Mouse (Mus musculus) liver, embryonic 13.5 days (tissue): ENCODE measurements at regions not wholly inside any gene's neighbourhood (a gene's known extent, or its start where the extent isn't known, plus 50 kb on each side); places are given as distances from the start of the nearest gene placed in this dataset.

ENCODE experiments used
- ATAC-seq: fragments of 200-750 bp; cut with Nextera tagmentation; 2 replicates; pipeline ENCODE4 v1.8.0; 2017; ENCODE audit warnings: low read depth, mild to moderate bottlenecking, moderate number of reproducible peaks, moderate library complexity
- DNase-seq: peaks from one replicate; pipeline ENCODE4 v3.0.0; 2022
- H3K27ac ChIP-seq: fragments of 300-500 bp; sonication (generic); 2 replicates; pipeline ENCODE4 v1.5.1; 2015; ENCODE audit warnings: moderate library complexity, mild to moderate bottlenecking, inconsistent platforms
- H3K27me3 ChIP-seq: fragments of 300-500 bp; sonication (generic); 2 replicates; pipeline ENCODE4 v1.6.1; 2015; ENCODE audit warnings: mild to moderate bottlenecking, inconsistent platforms
- H3K36me3 ChIP-seq: fragments of 300-500 bp; sonication (generic); 2 replicates; pipeline ENCODE4 v1.6.1; 2015; ENCODE audit warnings: mild to moderate bottlenecking, inconsistent platforms
- H3K4me1 ChIP-seq: fragments of 300-500 bp; sonication (generic); replicated peaks from 2 replicates; pipeline ENCODE4 v1.6.1; 2015; ENCODE audit warnings: inconsistent platforms
- H3K4me2 ChIP-seq: fragments of 300-500 bp; sonication (generic); 2 replicates; pipeline ENCODE4 v1.6.1; 2015; ENCODE audit warnings: inconsistent platforms, mild to moderate bottlenecking, moderate library complexity
- H3K4me3 ChIP-seq: fragments of 300-500 bp; sonication (generic); replicated peaks from 2 replicates; pipeline ENCODE4 v1.5.1; 2015; ENCODE audit warnings: mild to moderate bottlenecking, inconsistent platforms
- H3K9ac ChIP-seq: fragments of 300-500 bp; sonication (generic); 2 replicates; pipeline ENCODE4 v1.6.1; 2015; ENCODE audit warnings: mild to moderate bottlenecking, inconsistent platforms
- H3K9me3 ChIP-seq: fragments of 300-500 bp; sonication (generic); replicated peaks from 2 replicates; pipeline ENCODE4 v1.6.1; 2016; ENCODE audit warnings: inconsistent platforms
- WGBS: fragments of 180-500 bp; shearing (Covaris S2); methylation state at CpG from one replicate; pipeline ENCODE4 v1.1.7; 2015; ENCODE audit not compliant: insufficient replicate concordance; 5-methylcytosine and 5-hydroxymethylcytosine counted together

GRCm38 (mm10) chr1:183553219-183553618, 135.2 kb downstream of the Hhipl2 start:
- H3K4me3 ChIP-seq: no peak overlapping the region
- 60% methylated on average over 8 of the region's 8 CpGs for WGBS

GRCm38 (mm10) chr1:183562853-183563252, 144.8 kb downstream of the Hhipl2 start:
- DNase-seq (no peak), ATAC-seq (no peak)
- Histone ChIP-seq H3K27ac (no peak overlapping the region), H3K9ac (no peak overlapping the region), H3K4me1 (no peaks in the 10 kb centered on the region), H3K27me3 (no peaks in the 10 kb centered on the region), H3K4me3 (no peak overlapping the region), H3K9me3 (no peaks in the 10 kb centered on the region), H3K4me2 (no peak overlapping the region), H3K36me3 (no peaks in the 10 kb centered on the region)
- WGBS: 77% methylated on average over 3 of the region's 3 CpGs

More at GRCm38 (mm10) chr1:183553219-183553618, 135.2 kb downstream of the Hhipl2 start:
- H3K27me3 ChIP-seq: no peaks in the 10 kb centered on the region
- H3K4me1 ChIP-seq: no peaks in the 10 kb centered on the region
- H3K9me3 ChIP-seq: no peaks in the 10 kb centered on the region
- DNase-seq (no peak), ATAC-seq (no peak)
- no peaks in the 10 kb centered on the region for H3K36me3 ChIP-seq
- no peak overlapping the region for H3K4me2 ChIP-seq
- no peak overlapping the region for H3K27ac ChIP-seq
- no peak overlapping the region for H3K9ac ChIP-seq

GRCm38 (mm10) chr1:183573621-183574585, 155.9 kb downstream of the Hhipl2 start:
- H3K4me1 ChIP-seq: no peaks in the 10 kb centered on the region
- whole genome bisulfite sequencing: 56% methylated on average over 10 of the region's 10 CpGs
- no peak for ATAC-seq
- no peak overlapping the region for H3K4me3 ChIP-seq
- H3K36me3 ChIP-seq: no peaks in the 10 kb centered on the region
- H3K27ac ChIP-seq: no peak overlapping the region
- H3K9ac ChIP-seq: no peak overlapping the region
- H3K27me3 ChIP-seq: no peaks in the 10 kb centered on the region
- no peak overlapping the region for H3K4me2 ChIP-seq
- no peaks in the 10 kb centered on the region for H3K9me3 ChIP-seq
- no peak for DNase-seq

- no peak overlapping the region for H3K4me3 ChIP-seq
- H3K9ac ChIP-seq: no peak overlapping the region
- no peaks in the 10 kb centered on the region for H3K9me3 ChIP-seq
- no peaks in the 10 kb centered on the region for H3K27me3 ChIP-seq
- H3K4me2 ChIP-seq: no peak overlapping the region
- no peaks in the 10 kb centered on the region for H3K4me1 ChIP-seq
- no peaks in the 10 kb centered on the region for H3K36me3 ChIP-seq
- no peak for DNase-seq
- WGBS: 47% methylated on average over 6 of the region's 6 CpGs
- no peak overlapping the region for H3K27ac ChIP-seq
- no peak for ATAC-seq
These were observed 166.8 kb downstream of the Hhipl2 start for GRCm38 (mm10) chr1:183584861-183585260.

GRCm38 (mm10) chr1:183586406-183586805, 168.4 kb downstream of the Hhipl2 start:
- Histone ChIP-seq H3K27ac (no peak overlapping the region), H3K9me3 (no peaks in the 10 kb centered on the region), H3K4me2 (no peak overlapping the region), H3K4me1 (no peaks in the 10 kb centered on the region), H3K9ac (no peak overlapping the region), H3K36me3 (no peaks in the 10 kb centered on the region), H3K27me3 (no peaks in the 10 kb centered on the region), H3K4me3 (no peak overlapping the region)
- 57% methylated on average over 4 of the region's 4 CpGs for WGBS
- DNase-seq (no peak), ATAC-seq (no peak)

- Histone ChIP-seq H3K27ac (no peak overlapping the region), H3K4me2 (no peak overlapping the region), H3K9me3 (no peaks in the 10 kb centered on the region), H3K9ac (no peak overlapping the region), H3K27me3 (no peaks in the 10 kb centered on the region), H3K36me3 (no peaks in the 10 kb centered on the region), H3K4me1 (no peaks in the 10 kb centered on the region), H3K4me3 (no peak overlapping the region)
- ATAC-seq (no peak), DNase-seq (no peak)
- WGBS: 59% methylated on average over 5 of the region's 5 CpGs
These were observed 177.3 kb downstream of the Hhipl2 start for GRCm38 (mm10) chr1:183595306-183595705.

GRCm38 (mm10) chr1:183600466-183600865, 182.5 kb downstream of the Hhipl2 start:
- Histone ChIP-seq H3K9me3 (no peaks in the 10 kb centered on the region), H3K4me2 (no peak overlapping the region), H3K4me1 (no peaks in the 10 kb centered on the region), H3K4me3 (no peak overlapping the region), H3K27ac (no peak overlapping the region), H3K36me3 (no peaks in the 10 kb centered on the region), H3K27me3 (no peaks in the 10 kb centered on the region), H3K9ac (no peak overlapping the region)
- ATAC-seq (no peak), DNase-seq (no peak)
- 63% methylated on average over 8 of the region's 8 CpGs for WGBS

- DNase-seq (no peak), ATAC-seq (no peak)
- 67% methylated on average over 8 of the region's 8 CpGs for WGBS
- Histone ChIP-seq H3K27me3 (no peaks in the 10 kb centered on the region), H3K4me3 (no peak overlapping the region), H3K9ac (no peak overlapping the region), H3K27ac (no peak overlapping the region), H3K9me3 (no peaks in the 10 kb centered on the region), H3K4me2 (no peak overlapping the region), H3K4me1 (no peaks in the 10 kb centered on the region), H3K36me3 (no peaks in the 10 kb centered on the region)
These were observed 194.1 kb downstream of the Hhipl2 start for GRCm38 (mm10) chr1:183611966-183612694.

GRCm38 (mm10) chr1:183619451-183620059, 201.5 kb downstream of the Hhipl2 start:
- H3K4me3 ChIP-seq: no peak overlapping the region
- H3K9me3 ChIP-seq: no peaks in the 10 kb centered on the region
- no peak overlapping the region for H3K27ac ChIP-seq
- DNase-seq (no peak), ATAC-seq (no peak)
- no peaks in the 10 kb centered on the region for H3K4me1 ChIP-seq
- H3K36me3 ChIP-seq: no peaks in the 10 kb centered on the region
- no peak overlapping the region for H3K4me2 ChIP-seq
- 72% methylated on average over 9 of the region's 9 CpGs for WGBS
- H3K9ac ChIP-seq: no peak overlapping the region
- no peaks in the 10 kb centered on the region for H3K27me3 ChIP-seq

- ATAC-seq (no peak), DNase-seq (no peak)
- Histone ChIP-seq H3K9ac (no peak overlapping the region), H3K27ac (no peak overlapping the region), H3K4me3 (no peak overlapping the region), H3K4me2 (no peak overlapping the region), H3K4me1 (no peaks in the 10 kb centered on the region), H3K9me3 (no peaks in the 10 kb centered on the region), H3K36me3 (no peaks in the 10 kb centered on the region), H3K27me3 (no peaks in the 10 kb centered on the region)
- 73% methylated on average over 4 of the region's 4 CpGs for WGBS
These were observed 204.3 kb downstream of the Hhipl2 start for GRCm38 (mm10) chr1:183622341-183622740.

GRCm38 (mm10) chr1:183624266-183624665, 206.3 kb downstream of the Hhipl2 start:
- no peaks in the 10 kb centered on the region for H3K27me3 ChIP-seq
- 32% methylated on average over 1 of the region's 1 CpGs for WGBS
- no peak for ATAC-seq

More at GRCm38 (mm10) chr1:183624266-183624665, 206.3 kb downstream of the Hhipl2 start:
- no peaks in the 10 kb centered on the region for H3K4me1 ChIP-seq
- no peak overlapping the region for H3K4me3 ChIP-seq
- no peaks in the 10 kb centered on the region for H3K9me3 ChIP-seq
- H3K4me2 ChIP-seq: no peak overlapping the region
- H3K9ac ChIP-seq: no peak overlapping the region
- no peaks in the 10 kb centered on the region for H3K36me3 ChIP-seq
- no peak overlapping the region for H3K27ac ChIP-seq
- no peak for DNase-seq
